Mouse (Mus musculus): ENCODE results near the gene Map7d2. TPM values are rescaled to one million over a fixed set of nuclear protein-coding genes. Genes with fewer than 3 reads are reported as not detected.
"Not testable (repeated sequence)": the region's sequence is repeated elsewhere in the genome, so short reads cannot be mapped to it uniquely, and the experiment has no call there.

Map7d2 gene
- polyA plus RNA-seq (2012; rRNA removed) = 0.21 and 0.28 TPM in 2 replicates

- DNase-seq (ENCODE audit: low spot score) = no peak
Observed at GRCm38 (mm10) chrX:159414130-159414828, at the start of gene Map7d2. TSS of gene Map7d2 (plus strand) at chrX:159414572.

GRCm38 (mm10) chrX:159371831-159372752, 42.3 kb upstream of the Map7d2 start, which contains the start of gene Eif1ax:
TSS of gene Eif1ax (plus strand) at chrX:159372178.
- peak; percentile 51 for DNase-seq (ENCODE audit: low spot score)

- DNase-seq (ENCODE audit: low spot score) = no peak
Observed at GRCm38 (mm10) chrX:159372753-159373144, 41.6 kb upstream of the Map7d2 start.

GRCm38 (mm10) chrX:159387105-159387504, 27.3 kb upstream of the Map7d2 start:
- DNase-seq (ENCODE audit: low spot score) = no peak

GRCm38 (mm10) chrX:159388953-159389352, 25.4 kb upstream of the Map7d2 start:
- no peak for DNase-seq (ENCODE audit: low spot score)

- DNase-seq (ENCODE audit: low spot score) = no peak
Observed at GRCm38 (mm10) chrX:159390347-159390962, 23.9 kb upstream of the Map7d2 start.

- no peak for DNase-seq (ENCODE audit: low spot score)
Observed at GRCm38 (mm10) chrX:159391239-159391638, 23.1 kb upstream of the Map7d2 start.

GRCm38 (mm10) chrX:159409253-159409652, 5.1 kb upstream of the Map7d2 start:
- DNase-seq (ENCODE audit: low spot score) = no peak

- no peak for DNase-seq (ENCODE audit: low spot score)
Observed at GRCm38 (mm10) chrX:159414829-159415673, 679 bp downstream of the Map7d2 start.

GRCm38 (mm10) chrX:159430507-159430906, 16.1 kb downstream of the Map7d2 start:
- not testable (repeated sequence) for DNase-seq (ENCODE audit: low spot score)

- no peak for DNase-seq (ENCODE audit: low spot score)
Observed at GRCm38 (mm10) chrX:159442128-159442527, 27.8 kb downstream of the Map7d2 start.

- DNase-seq (ENCODE audit: low spot score) = no peak
Observed at GRCm38 (mm10) chrX:159447133-159447532, 32.8 kb downstream of the Map7d2 start.

- no peak for DNase-seq (ENCODE audit: low spot score)
Observed at GRCm38 (mm10) chrX:159459006-159459654, 44.8 kb downstream of the Map7d2 start.

GRCm38 (mm10) chrX:159474799-159475198, 60.4 kb downstream of the Map7d2 start:
- no peak for DNase-seq (ENCODE audit: low spot score)

- not testable (repeated sequence) for DNase-seq (ENCODE audit: low spot score)
Observed at GRCm38 (mm10) chrX:159478243-159478940, 64.0 kb downstream of the Map7d2 start.

GRCm38 (mm10) chrX:159484247-159484646, 69.9 kb downstream of the Map7d2 start:
- no peak for DNase-seq (ENCODE audit: low spot score)

GRCm38 (mm10) chrX:159503181-159503580, 88.8 kb downstream of the Map7d2 start:
- DNase-seq (ENCODE audit: low spot score) = no peak

- DNase-seq (ENCODE audit: low spot score) = no peak
Observed at GRCm38 (mm10) chrX:159508331-159509036, 94.1 kb downstream of the Map7d2 start.

GRCm38 (mm10) chrX:159509042-159509441, 94.7 kb downstream of the Map7d2 start:
- no peak for DNase-seq (ENCODE audit: low spot score)

Measured in urinary bladder, adult 2 months (tissue).